Mouse (Mus musculus) spleen, embryonic (tissue): ENCODE results near the gene Cd2bp2.

Source experiments
- CTCF ChIA-PET: fragments of 350-600 bp; sonication (Branson Sonifier 250); formaldehyde crosslinking; loops from one replicate; lab custom pipeline; 2022; lab: Charles Lee

Gene Cd2bp2

GRCm38 (mm10) chr7:127195544-127196295 lies at the start of gene Cd2bp2:
Gene Cd2bp2 (minus strand): TSS chr7:127196050.
- CTCF ChIA-PET, result no interaction called here

GRCm38 (mm10) chr7:127244658-127245510 lies 49.0 kb upstream of the Cd2bp2 start:
- CTCF ChIA-PET, result interaction anchor here (0.5 kb wide), 1 partner anchor 799 kb away, joined by 6 read pairs; no protein-coding TSS in a partner anchor

DNA sequence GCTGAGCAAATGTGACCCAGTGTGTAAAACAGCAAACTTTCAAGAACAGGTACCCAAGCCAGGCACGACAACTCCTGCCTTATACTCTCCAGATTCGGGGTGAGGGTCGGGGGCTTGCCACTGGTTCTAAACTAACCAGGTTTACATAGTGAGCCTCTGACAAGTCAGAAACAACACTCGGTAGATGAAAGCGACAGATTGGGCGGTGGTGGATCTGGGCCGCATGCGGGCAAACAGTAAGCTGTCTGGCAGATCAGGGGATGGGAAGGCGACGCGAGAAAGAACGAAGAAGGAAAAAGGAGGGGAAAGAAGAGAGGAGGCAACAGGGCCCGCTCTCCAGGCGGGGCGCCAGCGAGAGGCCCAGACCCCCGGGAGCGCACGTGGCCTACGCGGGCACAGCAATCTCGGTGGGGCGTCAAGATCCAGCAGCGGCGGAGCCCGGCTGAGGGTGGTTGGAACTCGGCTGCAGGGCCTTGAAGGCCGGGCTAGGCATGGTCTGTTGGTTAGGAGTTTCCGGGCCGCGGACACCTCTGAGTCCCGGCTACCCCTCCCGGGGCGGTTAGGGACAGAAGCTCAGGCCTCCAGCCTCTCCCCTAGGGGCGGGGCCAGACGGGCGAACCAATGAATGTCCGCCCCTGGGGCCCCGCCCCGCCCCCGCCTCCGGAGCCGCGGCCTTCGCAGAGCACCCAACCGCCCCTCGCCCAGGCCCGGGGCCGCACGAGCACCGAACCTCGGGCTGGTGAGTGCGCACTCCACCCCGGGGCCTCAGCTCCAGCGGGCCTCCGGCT lies 48.2 kb upstream of the Cd2bp2 start, which contains the start of gene Zfp771:
Zfp771 (plus strand) TSS at position 405 of the 788 bp plus-strand sequence.
- CTCF ChIA-PET, result no interaction called here

GRCm38 (mm10) chr7:127243361-127243867 lies 47.6 kb upstream of the Cd2bp2 start:
- CTCF ChIA-PET, result no interaction called here

GRCm38 (mm10) chr7:127234777-127235176 lies 38.9 kb upstream of the Cd2bp2 start:
- CTCF ChIA-PET, result interaction anchor here (0.6 kb wide), 1 partner anchor 8 kb away, joined by 10 read pairs; no protein-coding TSS in a partner anchor

GRCm38 (mm10) chr7:127233765-127234164 lies 37.9 kb upstream of the Cd2bp2 start:
- CTCF ChIA-PET, result no interaction called here

DNA sequence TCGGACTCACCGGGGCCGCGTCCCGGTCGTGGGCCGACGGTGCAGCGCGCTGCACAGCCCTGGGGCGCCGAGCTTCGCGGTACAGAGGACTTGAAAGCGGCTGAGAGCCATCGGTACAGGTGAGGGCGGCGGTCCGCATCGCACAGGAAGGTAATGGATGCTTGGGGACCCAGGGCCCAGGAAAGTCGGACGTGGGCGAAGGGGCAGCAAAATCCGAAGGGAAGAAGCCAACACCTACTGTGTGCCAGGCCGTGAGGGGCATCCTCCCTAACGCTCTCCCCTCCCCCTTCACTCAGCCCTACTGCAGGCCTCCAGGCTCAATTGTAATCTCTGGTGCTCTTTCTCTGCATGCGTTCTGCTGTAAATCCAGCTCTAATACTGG lies 37.5 kb upstream of the Cd2bp2 start:
- CTCF ChIA-PET, result no interaction called here

GRCm38 (mm10) chr7:127232622-127233367 lies 36.9 kb upstream of the Cd2bp2 start, which contains the start of the genes Zfp553 and Sept1:
Gene Zfp553 (plus strand): TSS chr7:127233061.
Gene Sept1 (minus strand): TSS chr7:127233130.
- CTCF ChIA-PET, result no interaction called here

DNA sequence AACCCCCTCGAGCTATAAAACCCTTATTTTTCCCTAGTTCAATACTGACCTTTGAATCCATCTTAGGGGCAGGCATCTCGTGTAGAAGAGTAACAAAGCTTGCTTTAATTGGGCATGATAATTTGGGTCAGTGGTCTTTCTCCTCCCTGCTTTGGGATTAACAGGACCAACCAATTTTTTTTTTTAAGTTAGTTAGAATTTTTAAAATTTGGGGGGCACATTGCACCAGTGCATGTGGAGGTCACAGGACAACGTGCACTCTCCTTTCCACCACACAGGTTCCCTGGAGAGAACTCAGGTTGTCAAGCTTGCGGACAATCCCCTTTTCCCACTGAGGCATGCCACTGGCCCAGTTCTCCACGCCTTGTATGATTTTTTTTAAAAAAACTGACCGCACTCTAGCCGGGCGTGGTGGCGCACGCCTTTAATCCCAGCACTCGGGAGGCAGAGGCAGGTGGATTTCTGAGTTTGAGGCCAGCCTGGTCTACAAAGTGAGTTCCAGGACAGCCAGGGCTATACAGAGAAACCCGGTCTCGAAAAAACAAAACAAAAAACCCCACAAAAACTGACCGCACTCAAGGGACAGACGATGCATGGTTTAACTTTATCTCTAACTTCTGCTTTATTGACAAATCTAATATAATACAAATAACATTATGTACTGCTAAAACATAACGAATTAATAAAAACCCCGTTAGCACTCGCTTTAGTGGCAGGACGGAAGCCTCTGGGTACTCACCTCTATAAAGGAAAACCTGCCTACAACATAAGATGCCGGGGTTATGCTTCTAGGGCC lies 36.2 kb upstream of the Cd2bp2 start:
- CTCF ChIA-PET, result interaction anchor here (0.7 kb wide), 2 partner anchors 22 to 56 kb away, joined by 4 to 9 read pairs; no protein-coding TSS in a partner anchor

DNA sequence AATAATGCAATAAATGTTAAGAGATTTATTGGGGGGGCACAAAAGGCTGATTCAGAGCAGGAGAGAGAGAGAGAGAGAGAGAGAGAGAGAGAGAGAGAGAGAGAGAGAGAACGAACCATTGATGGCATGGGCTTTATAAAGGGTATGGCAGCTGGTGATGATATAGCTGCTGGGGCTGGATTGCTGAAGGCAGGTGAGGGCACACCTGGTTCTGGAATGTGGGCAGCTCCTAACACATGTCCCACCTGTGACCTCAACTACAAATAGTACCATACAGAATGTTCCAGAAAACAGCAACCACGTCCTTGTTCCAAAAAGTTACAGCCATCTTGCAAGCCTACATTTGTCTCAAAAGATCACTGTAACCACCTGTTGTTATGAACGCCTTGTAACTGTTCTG lies 35.5 kb upstream of the Cd2bp2 start:
- CTCF ChIA-PET, result interaction anchor here (0.7 kb wide), 2 partner anchors 23 to 57 kb away, joined by 4 to 9 read pairs; no protein-coding TSS in a partner anchor

DNA sequence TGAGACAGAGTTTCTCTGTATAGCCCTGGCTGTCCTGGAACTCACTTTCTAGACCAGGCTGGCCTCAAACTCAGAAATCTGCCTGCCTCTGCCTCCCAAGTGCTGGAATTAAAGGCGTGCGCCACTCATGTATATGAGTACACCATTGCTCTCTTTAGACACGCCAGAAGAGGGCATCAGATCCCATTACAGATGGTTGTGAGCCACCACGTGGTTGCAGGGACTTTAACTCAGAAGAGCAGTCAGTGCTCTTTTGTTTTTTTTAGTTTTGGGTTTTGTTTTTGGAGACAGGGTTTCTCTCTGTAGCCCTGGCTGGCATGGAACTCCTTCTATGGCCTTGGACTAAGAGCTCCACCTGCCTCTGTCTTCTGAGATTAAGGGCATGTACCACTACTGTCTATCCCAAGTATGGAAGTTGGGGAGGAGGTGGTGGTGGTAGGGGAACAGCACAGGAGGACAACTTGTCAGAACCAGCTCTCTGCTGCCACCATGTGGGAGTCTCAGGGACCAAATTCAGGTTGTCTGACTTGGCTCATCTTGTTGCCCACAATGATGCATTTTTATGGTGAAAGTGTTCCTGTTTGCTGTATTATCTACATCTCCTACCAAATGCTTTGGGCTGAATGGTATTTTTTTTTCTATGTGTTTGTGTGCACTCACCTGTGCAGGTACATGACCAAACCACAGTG lies 32.9 kb upstream of the Cd2bp2 start:
- CTCF ChIA-PET, result no interaction called here

- CTCF ChIA-PET, result interaction anchor here (0.7 kb wide), 1 partner anchor 8 kb away, joined by 3 read pairs; no protein-coding TSS in a partner anchor
Observed at GRCm38 (mm10) chr7:127225147-127225995, 29.5 kb upstream of the Cd2bp2 start.

DNA sequence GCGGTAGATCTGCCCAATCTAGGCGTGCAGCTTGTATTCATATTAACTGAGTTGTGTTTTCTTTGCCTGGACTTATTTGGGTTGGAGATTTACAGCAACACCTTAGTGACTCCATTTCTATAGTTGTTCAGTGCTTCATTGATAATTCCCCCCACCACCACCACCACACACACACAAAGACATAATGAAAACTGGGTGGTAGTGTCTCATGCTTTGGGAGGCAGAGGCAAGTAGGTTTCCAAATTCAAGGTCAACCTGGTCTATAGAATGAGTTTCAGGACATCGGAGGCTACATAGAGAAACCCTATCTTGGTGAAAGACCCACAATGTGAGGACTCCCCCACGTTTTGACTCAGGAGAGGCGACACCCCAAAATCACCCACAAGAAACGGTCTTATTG lies 28.8 kb upstream of the Cd2bp2 start:
- CTCF ChIA-PET, result no interaction called here

DNA sequence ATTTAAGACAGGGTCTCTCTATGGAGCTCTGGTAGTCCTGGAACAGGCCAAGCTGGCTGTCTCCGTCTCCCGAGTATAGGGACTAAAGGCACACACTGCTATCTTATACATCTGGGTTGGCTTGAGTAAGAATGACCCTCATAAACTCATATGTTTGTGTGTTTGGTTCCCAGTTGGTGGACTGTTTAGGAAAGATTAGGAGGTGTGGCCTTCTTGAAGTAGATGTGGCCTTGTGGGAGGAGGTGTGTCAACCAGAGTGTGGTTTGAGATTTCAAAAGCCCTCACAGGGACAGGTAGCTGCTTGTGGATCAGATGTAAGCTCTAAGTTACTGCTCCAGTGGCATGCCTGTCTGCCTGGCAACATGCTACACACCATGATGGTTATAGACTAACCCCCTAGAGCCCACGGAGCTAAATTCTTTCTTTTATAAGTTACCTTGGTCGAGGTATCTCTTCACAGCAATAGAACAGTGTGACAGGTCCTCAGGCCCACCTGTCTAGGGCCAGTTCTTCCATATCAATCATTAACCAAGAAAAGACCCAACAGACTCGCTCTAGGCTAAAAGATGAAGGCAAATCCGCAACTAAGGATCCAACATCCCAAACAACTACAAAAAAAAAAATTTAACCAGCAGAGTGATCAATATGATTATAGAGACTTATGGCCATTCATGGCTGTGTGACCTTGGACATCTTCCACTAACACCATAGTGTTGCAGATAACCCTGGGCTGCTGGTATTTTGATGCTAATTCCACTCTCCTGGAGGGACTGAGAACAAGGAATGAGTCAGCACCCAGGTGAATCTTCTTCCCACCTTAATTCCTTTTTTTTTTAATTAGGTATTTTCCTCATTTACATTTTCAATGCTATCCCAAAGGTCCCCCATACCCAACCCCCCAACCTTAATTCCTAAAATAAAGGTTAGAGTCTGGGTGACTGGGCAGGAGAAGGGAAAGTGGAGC lies 27.9 kb upstream of the Cd2bp2 start:
- CTCF ChIA-PET, result interaction anchor here (0.6 kb wide), 2 partner anchors 223 to 296 kb away, joined by 3 read pairs; no protein-coding TSS in a partner anchor

DNA sequence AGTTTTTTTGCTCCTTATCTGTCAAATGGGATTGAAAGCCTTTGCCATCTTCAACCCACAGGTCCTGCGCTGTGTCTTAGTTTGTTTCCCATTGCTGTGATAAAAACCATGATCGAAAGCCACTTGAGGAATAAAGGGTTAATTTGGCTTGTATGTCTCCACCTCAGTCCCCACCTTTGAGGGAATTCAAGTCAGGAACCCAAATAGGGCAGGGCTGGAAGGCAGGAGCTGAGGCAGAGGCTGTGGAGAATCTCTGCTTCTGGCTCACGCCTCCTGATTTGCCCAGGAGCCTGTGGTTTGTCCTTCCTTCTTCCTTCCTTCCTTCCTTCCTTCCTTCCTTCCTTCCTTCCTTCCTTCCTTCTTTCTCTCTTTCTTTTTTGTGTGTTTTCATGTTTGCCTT lies 27.3 kb upstream of the Cd2bp2 start:
- CTCF ChIA-PET, result interaction anchor here (0.6 kb wide), 2 partner anchors 222 to 295 kb away, joined by 3 read pairs; no protein-coding TSS in a partner anchor

- CTCF ChIA-PET, result interaction anchor here (0.6 to 0.7 kb wide), 4 partner anchors 23 to 593 kb away, joined by 3 to 7 read pairs (median 3); no protein-coding TSS in a partner anchor
Observed at GRCm38 (mm10) chr7:127220440-127220839, 24.6 kb upstream of the Cd2bp2 start.
